In the genomic region with DNA sequence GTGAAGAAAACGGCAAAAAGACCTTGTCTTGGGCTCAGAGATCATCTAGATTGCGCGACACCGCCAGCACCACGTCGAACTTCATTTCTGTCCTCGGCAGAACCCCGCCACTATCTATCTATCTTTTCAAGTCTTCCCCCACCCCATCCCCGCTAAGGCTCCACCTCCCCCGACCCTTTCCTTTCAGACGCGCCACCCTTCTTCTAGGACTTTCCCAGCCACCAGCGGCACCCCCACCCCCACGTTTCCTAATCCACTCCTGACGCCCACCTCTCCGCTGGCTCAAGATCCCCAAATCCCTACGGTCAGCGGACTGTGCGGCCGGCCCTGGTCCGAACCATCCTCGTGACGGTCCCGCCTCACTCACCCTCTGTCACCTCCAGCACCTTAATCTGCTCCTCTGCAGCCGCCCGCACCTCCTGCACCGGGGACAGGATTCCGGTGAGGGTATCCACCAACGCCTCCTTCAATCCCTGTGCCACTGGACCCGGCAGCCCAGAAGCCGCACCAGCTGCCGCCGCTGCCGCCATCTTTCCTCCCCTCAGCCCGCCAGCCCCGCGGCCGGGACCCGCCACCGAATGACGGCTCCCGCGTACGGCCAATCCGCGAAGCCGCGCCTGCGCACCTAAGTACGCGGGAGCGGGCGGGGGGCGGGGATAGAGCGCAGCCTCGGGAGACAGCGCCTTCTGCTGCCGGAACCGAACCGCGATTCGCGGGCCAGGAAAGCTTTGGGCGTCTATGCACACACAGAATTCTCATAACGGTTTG, we compare ENCODE assay signal across 8 mouse cellular contexts. TPM values are rescaled to one million over a fixed set of nuclear protein-coding genes. Genes with fewer than 3 reads are reported as not detected.
DNase-seq lines count a peak whose midpoint lies in the region; ATAC-seq lines count a peak whose summit lies in the region.

Gene Ipo9, minus strand, starts transcription at position 599 of the 768 bp plus-strand sequence.

- H3K36me3 ChIP-seq in heart, embryonic 10.5 days: peaks cover 26% of the 10 kb centered on the region
- peaks cover 20% of the 10 kb centered on the region for H3K36me3 ChIP-seq in kidney, embryonic 15.5 days

- H3K9ac ChIP-seq in kidney, embryonic 15.5 days: peak within 1 kb of the TSS; percentile 91

- H3K4me3 ChIP-seq in heart, embryonic 10.5 days: peak within 1 kb of the TSS; percentile 94
- H3K4me3 ChIP-seq in kidney, embryonic 15.5 days (replicated peaks): peak within 1 kb of the TSS; percentile 95

- peak within 1 kb of the TSS; percentile 97 for H3K27ac ChIP-seq in heart, embryonic 10.5 days
- H3K27ac ChIP-seq in kidney, embryonic 15.5 days: peak within 1 kb of the TSS; percentile 92

- peak; percentile 92 for DNase-seq in B cell, adult 2 months
- peak; percentile 98 for DNase-seq in brain, adult 2 months (ENCODE audit: low read depth, low spot score)
- peak; percentile 93 for DNase-seq in heart, embryonic 10.5 days (ENCODE audit: low spot score)
- DNase-seq in liver: peak; percentile 91
- peak; percentile 87 to 94 for DNase-seq in spleen, postnatal 4 days (ENCODE audit: low spot score in 2 of 2)

- H3K27me3 ChIP-seq in heart, embryonic 10.5 days (ENCODE audit: insufficient read depth, poor library complexity, severe bottlenecking): no peaks in the 10 kb centered on the region
- H3K27me3 ChIP-seq in kidney, embryonic 15.5 days: no peaks in the 10 kb centered on the region

- ATAC-seq in erythroblast, adult 5-6 weeks (replicated peaks; ENCODE audit: low FRiP score, poor library complexity, severe bottlenecking): peak; percentile 96
- ATAC-seq in kidney, embryonic 15.5 days (replicated peaks; ENCODE audit: low FRiP score): peak; percentile 95
- ATAC-seq in monocyte, adult 5-6 weeks (replicated peaks; ENCODE audit: insufficient number of reproducible peaks, low FRiP score, low TSS enrichment, poor library complexity, severe bottlenecking): peak; percentile 81

- peaks cover 38% of the 10 kb centered on the region for H3K4me1 ChIP-seq in heart, embryonic 10.5 days
- H3K4me1 ChIP-seq in kidney, embryonic 15.5 days: peaks cover 46% of the 10 kb centered on the region

- H3K4me2 ChIP-seq in kidney, embryonic 15.5 days: peak within 1 kb of the TSS; percentile 76

- no peaks in the 10 kb centered on the region for H3K9me3 ChIP-seq in heart, embryonic 10.5 days
- H3K9me3 ChIP-seq in kidney, embryonic 15.5 days (replicated peaks): no peaks in the 10 kb centered on the region

- under 1% methylated on average over 65 of the region's 65 CpGs for WGBS in heart, embryonic 10.5 days
- WGBS in kidney, embryonic 15.5 days: under 1% methylated on average over 65 of the region's 65 CpGs

RNA-seq across cellular contexts. Expression of gene Ipo9, which starts in this region (rescaled TPM):
- 7.7 and 11.0 TPM in 2 replicates for total RNA-seq in erythroblast, adult 5-6 weeks (2015; ENCODE audit: low replicate concordance)
- 13.4 and 17.2 TPM in 2 replicates for total RNA-seq in erythroblast, adult 5-6 weeks (2017; ENCODE audit: low replicate concordance)
- 118 and 134 TPM in 2 replicates for polyA plus RNA-seq in heart, embryonic 10.5 days (2016; fragmentation: Nextera tagmentation; extraction: Ambion mirVana)
- polyA plus RNA-seq in kidney, embryonic 15.5 days (2015; fragmentation: Nextera tagmentation; extraction: Ambion mirVana): 132 and 140 TPM in 2 replicates
- total RNA-seq in monocyte, adult 5-6 weeks (2017): 21.4 to 32.9 TPM (median 21.8 TPM) in 3 replicates

Comparison
In these comparisons a context has a peak if more than half of its experiments do, and no peak if none do; other contexts are left out.
1. Peak in every context shown above with its lines: DNase-seq, ATAC-seq, H3K4me3 ChIP-seq and H3K27ac ChIP-seq.